Mouse (Mus musculus) heart, adult 2 months (tissue): ENCODE measurements around the gene Tmem80.

Experiments used
- CTCF ChIP-seq: fragments of 200-600 bp; IDR thresholded peaks from 2 replicates; pipeline ENCODE4 v1.8.1; 2022; ENCODE audit warnings: antibody characterized with exemption, mild to moderate bottlenecking, moderate library complexity
- EP300 ChIP-seq: fragments of 200-500 bp; IDR thresholded peaks from 2 replicates; pipeline ENCODE4 v1.6.1; 2011; ENCODE audit warnings: low read depth, low read length, control low read depth; ENCODE audit not compliant: insufficient read depth
- POLR2A ChIP-seq: fragments of 200-500 bp; IDR thresholded peaks from 2 replicates; pipeline ENCODE4 v1.6.1; 2011; ENCODE audit warnings: mild to moderate bottlenecking, low read depth, low read length, control low read depth; ENCODE audit not compliant: insufficient read depth

- TF ChIP-seq CTCF, result no peak
- TF ChIP-seq POLR2A, result no peak
- TF ChIP-seq EP300, result no peak
These were observed 15.7 kb downstream of the Tmem80 start for GRCm38 (mm10) chr7:141343230-141343629.
